Mouse (Mus musculus) liver, embryonic 16.5 days (tissue): ENCODE results near the gene Eml3. TPM values are rescaled to one million over a fixed set of nuclear protein-coding genes. Genes with fewer than 3 reads are reported as not detected.

ENCODE experiments used
- ATAC-seq: fragments of 200-750 bp; cut with Nextera tagmentation; 2 replicates; pipeline ENCODE4 v1.8.0; 2017; ENCODE audit warnings: low read depth, mild to moderate bottlenecking, moderate number of reproducible peaks, moderate library complexity
- H3K27ac ChIP-seq: fragments of 300-500 bp; sonication (generic); 2 replicates; pipeline ENCODE4 v1.5.1; 2014; ENCODE audit warnings: mild to moderate bottlenecking, low read length
- H3K27me3 ChIP-seq: fragments of 300-500 bp; sonication (generic); 2 replicates; pipeline ENCODE4 v1.6.1; 2014; ENCODE audit warnings: low read depth, low read length, mixed read lengths; ENCODE audit not compliant: control insufficient read depth, insufficient read depth
- H3K36me3 ChIP-seq: fragments of 300-500 bp; sonication (generic); 2 replicates; pipeline ENCODE4 v1.6.1; 2014; ENCODE audit warnings: mild to moderate bottlenecking; ENCODE audit not compliant: control insufficient read depth, insufficient read depth
- H3K4me1 ChIP-seq: fragments of 300-500 bp; sonication (generic); 2 replicates; pipeline ENCODE4 v1.6.1; 2014; ENCODE audit warnings: low read depth, low read length, mixed read lengths; ENCODE audit not compliant: control insufficient read depth
- H3K4me2 ChIP-seq: fragments of 300-500 bp; sonication (generic); 2 replicates; pipeline ENCODE4 v1.6.1; 2014; ENCODE audit warnings: low read depth, low read length, mixed read lengths
- H3K4me3 ChIP-seq: fragments of 300-500 bp; sonication (generic); 2 replicates; pipeline ENCODE4 v1.5.1; 2014; ENCODE audit warnings: low read depth, mild to moderate bottlenecking, low read length
- H3K9ac ChIP-seq: fragments of 300-500 bp; sonication (generic); 2 replicates; pipeline ENCODE4 v1.6.1; 2014; ENCODE audit warnings: low read depth, low read length
- H3K9me3 ChIP-seq: fragments of 300-500 bp; sonication (generic); replicated peaks from 2 replicates; pipeline ENCODE4 v1.6.1; 2016; ENCODE audit warnings: low read length; ENCODE audit not compliant: control insufficient read depth
- WGBS: fragments of 180-500 bp; shearing (Covaris S2); extraction: QIAGEN DNeasy Blood & Tissue Kit; methylation state at CpG from one replicate; pipeline ENCODE4 v1.1.7; 2014; ENCODE audit not compliant: insufficient replicate concordance; 5-methylcytosine and 5-hydroxymethylcytosine counted together
- polyA plus RNA-seq: library from polyadenylated mRNA; unstranded; fragments of >200 nt; fragmentation: Nextera tagmentation; extraction: Ambion mirVana; gene quantifications from 2 replicates; pipeline ENCODE4 v1.2.1, GENCODE M21; 2015

The Eml3 gene
- polyA plus RNA-seq, 1 experiment from 2014 or later, result 12.8 TPM

DNA sequence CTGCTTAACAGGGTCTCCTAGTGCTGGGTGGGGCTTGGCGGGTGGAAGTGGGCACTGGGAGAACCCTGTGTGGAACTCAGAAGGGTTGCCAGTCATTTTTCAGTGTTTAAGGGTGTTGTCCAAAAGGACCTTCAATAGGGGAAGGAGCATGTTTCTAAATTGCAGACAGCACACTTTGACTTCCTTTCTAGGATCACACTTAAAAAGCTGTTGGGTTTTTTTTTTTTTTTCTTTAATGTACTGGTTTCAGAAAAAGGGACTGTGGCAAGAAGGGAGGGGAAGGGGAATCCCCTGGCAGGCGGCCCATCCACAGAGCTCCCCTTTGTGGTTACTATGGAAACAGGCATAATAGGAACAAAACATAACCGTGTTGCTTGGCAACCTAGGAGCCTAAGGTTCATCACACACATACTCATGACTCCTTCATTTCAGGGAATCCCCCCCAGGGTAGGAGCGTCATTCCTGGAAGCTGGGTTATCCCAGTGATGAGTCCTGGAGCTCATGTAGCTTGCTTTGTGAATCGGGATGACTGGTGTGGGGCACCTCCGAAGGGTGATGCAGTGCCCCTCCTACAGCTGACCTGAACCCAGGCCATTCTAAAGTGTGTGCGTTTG is 55.0 kb downstream of the Eml3 start:
- H3K36me3 ChIP-seq, result peaks cover 2% of the 10 kb centered on the region
- 30% methylated on average over 7 of the region's 7 CpGs for WGBS
- no peak overlapping the region for H3K9ac ChIP-seq
- ATAC-seq, result no peak
- H3K4me2 ChIP-seq, result no peak overlapping the region
- peaks cover 17% of the 10 kb centered on the region for H3K27me3 ChIP-seq
- no peak overlapping the region for H3K4me3 ChIP-seq
- no peak overlapping the region for H3K27ac ChIP-seq
- no peaks in the 10 kb centered on the region for H3K9me3 ChIP-seq
- H3K4me1 ChIP-seq, result peaks cover 27% of the 10 kb centered on the region

DNA sequence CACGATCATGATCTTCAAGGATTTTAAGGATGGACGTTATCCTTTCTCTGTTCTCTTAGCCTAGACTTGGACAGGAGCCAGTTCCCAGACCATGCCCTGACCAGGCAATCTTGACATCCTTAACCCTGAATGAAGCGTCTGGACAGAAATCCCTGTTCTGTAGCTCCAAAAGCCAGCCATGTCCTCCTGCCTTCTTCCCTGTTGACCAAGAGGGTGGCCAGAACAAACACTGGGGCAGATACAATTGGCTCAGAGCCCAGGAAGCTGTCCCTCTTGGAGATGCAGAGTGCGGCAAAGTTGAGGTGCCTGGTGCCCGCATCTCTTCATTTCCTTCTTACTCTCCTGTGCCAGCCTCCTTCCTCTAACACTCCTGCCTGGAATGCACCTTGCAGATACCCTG is 56.5 kb downstream of the Eml3 start:
- peaks cover 32% of the 10 kb centered on the region for H3K27me3 ChIP-seq
- H3K4me1 ChIP-seq, result peaks cover 34% of the 10 kb centered on the region
- H3K4me3 ChIP-seq, result no peak overlapping the region
- H3K9me3 ChIP-seq, result no peaks in the 10 kb centered on the region
- no peak for ATAC-seq
- H3K9ac ChIP-seq, result no peak overlapping the region
- no peak overlapping the region for H3K27ac ChIP-seq
- no peaks in the 10 kb centered on the region for H3K36me3 ChIP-seq
- 59% methylated on average over 5 of the region's 5 CpGs for WGBS
- H3K4me2 ChIP-seq, result no peak overlapping the region

DNA sequence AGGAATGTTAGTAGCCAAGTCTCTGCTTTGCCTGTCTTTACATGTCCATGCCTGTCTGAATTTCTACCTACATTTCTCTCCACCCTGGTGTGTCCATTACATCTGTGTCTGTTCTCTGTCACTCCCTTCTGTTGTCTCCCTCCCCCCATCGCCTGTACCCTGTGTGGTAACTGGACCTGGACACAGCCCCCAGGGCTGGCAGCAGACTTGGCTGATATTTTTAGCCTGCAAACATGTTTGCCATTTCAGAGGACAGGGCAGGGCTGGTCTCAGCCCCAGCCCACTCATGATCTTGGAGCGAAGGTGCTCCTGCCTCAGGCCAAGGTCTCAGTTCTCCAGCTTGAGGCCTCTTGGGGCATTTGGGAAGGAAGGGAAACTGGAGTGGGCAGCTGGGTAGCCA is 58.5 kb downstream of the Eml3 start:
- peaks cover 35% of the 10 kb centered on the region for H3K27me3 ChIP-seq

DNA sequence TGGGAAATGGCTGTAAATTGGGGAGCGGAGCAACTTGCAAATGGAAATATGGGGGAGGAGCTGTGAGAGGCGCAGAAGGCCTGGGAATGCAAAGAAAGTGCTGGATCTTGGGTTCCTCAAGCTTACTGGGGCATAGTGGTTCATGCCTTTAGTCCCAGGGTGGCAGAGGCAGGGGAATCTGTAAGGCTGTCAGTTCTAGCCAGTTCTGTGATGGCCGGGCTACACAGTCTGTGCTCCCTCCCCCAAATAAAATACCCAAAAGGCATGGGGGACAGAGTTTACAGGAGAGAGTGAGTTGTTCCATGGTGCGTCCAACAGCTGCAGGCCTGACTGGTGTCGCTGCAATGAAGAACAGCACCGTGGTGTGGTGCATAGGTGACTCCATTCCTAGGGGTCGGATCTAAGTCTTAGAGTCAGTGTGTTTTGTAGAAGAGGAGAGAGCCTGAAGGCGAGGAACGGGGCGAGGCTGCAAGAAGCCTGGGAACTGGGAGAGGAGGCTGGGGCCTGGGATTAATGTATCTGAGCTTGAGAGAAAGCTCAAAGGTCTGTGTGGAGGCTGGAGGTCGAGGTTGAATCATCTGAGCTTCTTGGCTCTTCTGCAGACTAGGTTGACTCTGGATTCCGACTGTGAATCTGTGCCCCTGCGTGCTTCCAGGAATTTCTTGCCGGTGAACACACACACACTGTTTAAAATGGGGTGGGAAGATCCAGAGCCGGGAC is 59.2 kb downstream of the Eml3 start:
- no peak for ATAC-seq
- Histone ChIP-seq H3K27me3 (peaks cover 35% of the 10 kb centered on the region), H3K9me3 (no peaks in the 10 kb centered on the region), H3K36me3 (no peaks in the 10 kb centered on the region), H3K4me2 (peak overlapping the region; percentile 80), H3K9ac (no peak overlapping the region), H3K4me3 (peak overlapping the region; percentile 61), H3K27ac (no peak overlapping the region), H3K4me1 (peaks cover 24% of the 10 kb centered on the region)
- 32% methylated on average over 15 of the region's 15 CpGs for WGBS

More for the DNA sequence above, 58.5 kb downstream of the Eml3 start:
- no peak overlapping the region for H3K4me3 ChIP-seq
- ATAC-seq, result no peak
- H3K36me3 ChIP-seq, result no peaks in the 10 kb centered on the region
- H3K9ac ChIP-seq, result no peak overlapping the region
- 47% methylated on average over 2 of the region's 2 CpGs for WGBS
- no peaks in the 10 kb centered on the region for H3K9me3 ChIP-seq
- no peak overlapping the region for H3K27ac ChIP-seq
- H3K4me2 ChIP-seq, result no peak overlapping the region
- H3K4me1 ChIP-seq, result peaks cover 30% of the 10 kb centered on the region

DNA sequence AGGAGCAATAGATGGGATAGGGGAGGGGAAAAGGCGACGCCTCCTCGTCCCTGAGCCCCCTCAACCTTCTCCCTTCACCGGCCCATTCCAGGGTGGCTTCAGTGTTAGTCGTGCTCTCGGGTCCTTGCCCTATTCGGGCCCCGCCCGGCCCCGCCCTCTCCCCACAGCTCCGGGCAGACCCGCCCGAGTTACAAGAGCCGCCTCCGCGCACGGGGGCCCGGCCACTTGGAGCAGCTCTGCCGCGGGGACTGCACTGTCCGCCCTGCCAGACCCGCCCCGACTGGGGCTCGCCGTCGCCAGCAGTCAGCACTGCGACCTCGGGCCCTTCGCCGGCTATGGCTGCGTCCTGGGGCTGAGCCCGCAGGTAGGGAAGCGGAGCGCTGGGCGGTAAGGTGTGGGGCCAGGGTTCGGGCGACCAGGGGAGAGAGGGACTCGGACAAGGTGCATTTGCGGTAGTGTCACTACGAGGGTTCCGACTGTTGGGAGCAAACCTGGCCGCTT is 59.8 kb downstream of the Eml3 start, which contains the start of gene Ahnak:
Gene Ahnak, plus strand, starts transcription at position 219 of the 501 bp plus-strand sequence.
- 1% methylated on average over 42 of the region's 42 CpGs for WGBS
- Histone ChIP-seq H3K4me2 (peak within 1 kb of the TSS; percentile 80), H3K4me1 (peaks cover 20% of the 10 kb centered on the region), H3K27me3 (peaks cover 35% of the 10 kb centered on the region), H3K9me3 (no peaks in the 10 kb centered on the region), H3K9ac (peak within 1 kb of the TSS; percentile 55), H3K36me3 (no peaks in the 10 kb centered on the region), H3K27ac (peak within 1 kb of the TSS; percentile 22; the same call in 1 of the 2 replicates), H3K4me3 (peak within 1 kb of the TSS; percentile 61)
- peak; percentile 73 for ATAC-seq

DNA sequence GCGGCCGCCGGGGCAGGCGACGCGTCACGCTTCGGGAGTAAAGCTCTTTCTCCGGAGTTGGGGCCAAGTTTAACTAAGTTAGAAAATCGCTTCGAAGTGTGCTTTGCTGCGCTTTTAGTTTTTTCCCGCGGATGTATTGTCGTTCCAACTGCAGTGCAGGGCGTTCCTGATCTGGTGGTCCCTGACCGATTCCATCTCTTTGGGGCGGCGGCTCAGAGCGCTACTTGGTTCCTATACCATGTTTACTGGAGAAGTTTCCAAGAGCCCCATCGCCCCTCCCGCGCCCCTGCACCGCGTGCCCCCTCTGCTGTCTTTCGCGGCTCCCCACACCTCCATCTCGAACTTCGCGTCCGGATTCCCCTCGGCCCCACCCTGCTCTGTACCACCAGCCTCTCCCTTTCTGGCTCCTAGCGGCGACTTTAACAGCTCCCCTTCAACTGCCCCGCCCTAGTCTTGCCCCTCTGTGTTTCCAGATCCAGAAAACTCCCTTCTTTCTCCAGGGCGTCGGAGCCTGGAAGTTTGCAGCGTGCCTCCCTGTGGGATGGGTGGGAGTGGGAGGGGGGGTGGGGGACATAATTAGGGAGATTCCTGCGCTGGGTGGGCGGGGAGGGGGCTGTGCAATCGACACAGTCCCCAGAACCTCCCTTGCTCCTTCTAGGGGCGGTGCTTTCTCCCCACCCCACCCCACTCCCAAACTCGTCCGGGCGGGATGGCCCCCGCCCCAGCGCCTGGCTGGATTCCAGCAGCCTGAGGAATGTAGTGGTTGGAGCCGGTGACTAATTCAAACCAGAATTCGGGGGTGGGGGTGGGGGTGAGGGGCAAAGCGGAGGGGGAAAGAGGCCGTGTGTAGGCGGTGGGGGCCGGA is 60.4 kb downstream of the Eml3 start:
- Histone ChIP-seq H3K9ac (peak overlapping the region; percentile 55), H3K4me1 (peaks cover 16% of the 10 kb centered on the region), H3K27me3 (peaks cover 35% of the 10 kb centered on the region), H3K4me3 (peak overlapping the region; percentile 61), H3K9me3 (no peaks in the 10 kb centered on the region), H3K36me3 (no peaks in the 10 kb centered on the region), H3K27ac (peak overlapping the region; percentile 22; the same call in 1 of the 2 replicates), H3K4me2 (peak overlapping the region; percentile 80)
- peak; percentile 19; the same call in 1 of the 2 replicates for ATAC-seq
- under 1% methylated on average over 53 of the region's 53 CpGs for WGBS

DNA sequence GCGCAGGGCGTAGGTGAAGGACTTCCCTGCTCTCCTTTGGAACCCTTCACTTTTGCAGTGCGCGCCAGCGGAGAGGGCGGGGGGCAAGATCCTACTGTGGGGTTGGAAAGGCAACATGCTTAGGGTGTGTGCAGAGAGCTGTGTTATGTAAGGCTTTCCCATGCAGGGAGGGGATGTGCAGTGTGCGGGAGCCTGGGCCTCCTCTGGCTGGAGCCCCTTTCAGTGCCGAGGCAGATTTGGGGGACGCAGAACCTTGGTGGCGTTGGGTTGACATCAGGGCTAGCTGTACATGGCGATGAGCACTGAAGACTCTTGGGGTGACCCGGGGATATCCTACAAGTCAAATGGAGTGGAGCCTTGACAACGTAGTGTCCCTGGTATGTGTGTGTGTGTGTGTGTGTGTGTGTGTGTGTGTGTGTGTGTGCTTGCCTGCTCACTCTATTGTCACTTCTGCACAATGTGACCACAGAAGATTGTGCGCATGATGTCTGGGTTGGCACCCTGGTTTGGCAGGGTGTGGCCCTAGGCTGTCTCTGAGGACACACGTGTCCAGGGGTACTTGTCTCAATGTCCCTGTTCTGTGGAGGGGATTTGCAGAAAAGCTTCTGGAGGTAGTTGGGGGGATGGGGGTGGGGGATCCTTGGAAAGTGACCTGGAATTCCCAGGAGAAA is 61.2 kb downstream of the Eml3 start:
- 23% methylated on average over 15 of the region's 15 CpGs for WGBS
- H3K9ac ChIP-seq, result 0 out of 2 replicates have a peak overlapping the region, but pooled peaks have one; percentile 1
- peaks cover 35% of the 10 kb centered on the region for H3K27me3 ChIP-seq
- peak overlapping the region; percentile 61 for H3K4me3 ChIP-seq
- H3K4me1 ChIP-seq, result peaks cover 14% of the 10 kb centered on the region
- H3K27ac ChIP-seq, result 0 out of 2 replicates have a peak overlapping the region, but pooled peaks have one; percentile 21
- H3K4me2 ChIP-seq, result peak overlapping the region; percentile 80
- 0 out of 2 replicates have a peak, but pooled peaks have one; percentile 22 for ATAC-seq
- no peaks in the 10 kb centered on the region for H3K9me3 ChIP-seq
- no peaks in the 10 kb centered on the region for H3K36me3 ChIP-seq
